Comparison of ENCODE assay signal across 20 mouse cellular contexts in the genomic region with DNA sequence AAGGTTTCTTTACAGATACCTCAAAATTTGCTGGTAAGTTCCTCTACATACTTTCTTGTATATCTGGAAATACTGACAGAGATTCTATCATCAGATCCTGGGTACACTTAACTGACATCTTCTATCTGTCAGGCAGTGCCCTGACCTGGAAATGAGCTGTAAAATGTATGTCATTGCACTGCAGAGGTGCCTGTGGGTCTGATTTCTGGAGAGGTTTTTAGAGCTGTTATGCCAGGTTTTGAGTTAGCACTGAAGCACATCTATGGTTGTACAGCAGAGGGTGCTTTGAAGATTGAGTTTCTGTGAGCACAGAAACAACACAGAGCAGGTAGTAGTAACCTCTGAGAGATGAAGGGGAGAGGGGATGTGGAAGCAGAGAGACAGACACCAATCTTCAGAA.
DNase-seq lines count a peak whose midpoint lies in the region.
"Had no signal": no experiment of that assay in that cellular context is flagged by ENCODE, and none has a peak within 500 bp of the region (broad histone marks: within the 10 kb centered on the region; RNA-seq: fewer than 3 reads in every experiment).

No protein-coding gene starts in this region.

- H3K9me3 ChIP-seq in heart, embryonic 10.5 days, result no peaks in the 10 kb centered on the region
- H3K9me3 ChIP-seq: embryonic facial prominence, embryonic 13.5 days; embryonic facial prominence, embryonic 15.5 days; forebrain, embryonic 12.5 days had no signal

- H3K27me3 ChIP-seq in heart, embryonic 10.5 days (ENCODE audit: insufficient read depth, poor library complexity, severe bottlenecking), result no peaks in the 10 kb centered on the region
- H3K27me3 ChIP-seq: embryonic facial prominence, embryonic 13.5 days; embryonic facial prominence, embryonic 15.5 days; forebrain, embryonic 12.5 days had no signal

- no peak overlapping the region for H3K4me3 ChIP-seq in heart, embryonic 10.5 days
- H3K4me3 ChIP-seq: embryonic facial prominence, embryonic 13.5 days; embryonic facial prominence, embryonic 15.5 days; erythroblast, embryonic 14.5 days; forebrain, embryonic 10.5 days; forebrain, embryonic 12.5 days had no signal

- no peak overlapping the region for H3K27ac ChIP-seq in heart, embryonic 10.5 days
- H3K27ac ChIP-seq: embryonic facial prominence, embryonic 13.5 days; embryonic facial prominence, embryonic 15.5 days; forebrain, embryonic 10.5 days; forebrain, embryonic 12.5 days had no signal

- no peaks in the 10 kb centered on the region for H3K36me3 ChIP-seq in heart, embryonic 10.5 days
- H3K36me3 ChIP-seq: embryonic facial prominence, embryonic 13.5 days; embryonic facial prominence, embryonic 15.5 days; forebrain, embryonic 10.5 days; forebrain, embryonic 12.5 days had no signal

- intact Hi-C loops in heart, postnatal 36 days (cut with DNase I), result no loop called here

- DNase-seq in heart, embryonic 10.5 days (ENCODE audit: low spot score), result peak; percentile 46
- DNase-seq in heart, postnatal 36 days, result no peak
- peak; percentile 52 for DNase-seq in retina, embryonic 14.5 days (ENCODE audit: low spot score)
- peak; percentile 77 for DNase-seq in retina, postnatal 1 day
- DNase-seq in kidney, adult 18-20 months, result no peak
- DNase-seq: adrenal gland, adult 2 months; adrenal gland, postnatal 10 days; adrenal gland, postnatal 25 days; cerebellum, adult 11 months; cerebellum, adult 18-20 months; cerebellum, adult 8-10 months; cerebellum, adult 9-11 months; cerebellum, postnatal 14 days; cerebellum, postnatal 36 days; embryo, embryonic 11 days had no signal

- H3K4me1 ChIP-seq in heart, embryonic 10.5 days, result no peaks in the 10 kb centered on the region
- H3K4me1 ChIP-seq: embryonic facial prominence, embryonic 13.5 days; embryonic facial prominence, embryonic 15.5 days; forebrain, embryonic 10.5 days; forebrain, embryonic 12.5 days had no signal

Comparison
In these comparisons a context has a peak if more than half of its experiments do, and no peak if none do; other contexts are left out.
1. DNase-seq: peak in heart, embryonic 10.5 days (single experiment), retina, embryonic 14.5 days (single experiment) and retina, postnatal 1 day (single experiment); none in heart, postnatal 36 days (0 of 2) and kidney, adult 18-20 months (single experiment).